Comparison of ENCODE assay signal across 8 mouse cellular contexts in the genomic region with DNA sequence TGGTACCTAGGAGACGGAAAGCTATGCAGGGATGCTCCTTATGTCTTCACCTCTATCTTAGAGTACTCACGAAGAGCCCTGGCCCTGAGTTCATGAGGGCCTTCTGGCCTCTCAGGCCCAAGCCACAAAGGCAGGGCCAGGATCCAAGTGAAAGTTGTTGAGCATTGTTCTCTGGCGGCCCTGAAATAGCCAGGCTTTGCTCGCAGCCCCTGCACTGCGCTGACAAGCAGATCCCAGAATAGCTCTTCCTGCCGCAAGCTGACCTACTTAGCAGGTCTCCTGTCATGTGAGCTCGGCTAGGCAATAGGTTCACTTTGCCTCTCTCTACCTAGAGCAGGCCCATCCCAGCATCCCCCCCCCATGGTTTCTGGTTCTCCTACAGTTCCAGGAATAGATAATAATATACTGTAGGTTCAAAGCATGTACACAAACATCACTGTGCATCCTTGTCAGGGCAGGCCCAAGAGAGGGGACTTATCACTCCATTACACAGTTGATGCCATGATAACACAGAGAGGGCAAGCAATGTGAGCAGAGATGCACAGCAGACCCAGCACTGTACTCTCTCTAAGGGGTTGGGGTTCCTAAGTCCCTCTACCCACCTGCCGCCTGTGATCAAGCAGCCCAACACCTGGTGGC. TPM values are rescaled to one million over a fixed set of nuclear protein-coding genes. Genes with fewer than 3 reads are reported as not detected.
DNase-seq lines count a peak whose midpoint lies in the region; ATAC-seq and TF ChIP-seq lines count a peak whose summit lies in the region.
"Had no signal": no experiment of that assay in that cellular context is flagged by ENCODE, and none has a peak within 500 bp of the region (broad histone marks: within the 10 kb centered on the region; RNA-seq: fewer than 3 reads in every experiment).

No protein-coding gene starts in this region.

- H3K4me3 ChIP-seq in testis, adult 2 months (ENCODE audit: control insufficient read depth, low read depth, low read length): no peak overlapping the region
- H3K4me3 ChIP-seq in cortical plate, adult 2 months (ENCODE audit: insufficient read depth, low read length): peak overlapping the region; percentile 4; the same call in 1 of the 2 replicates
- H3K4me3 ChIP-seq in heart, embryonic 16.5 days (ENCODE audit: low read length): peak overlapping the region; percentile 40
- H3K4me3 ChIP-seq: limb, embryonic 15.5 days had no signal

- TF ChIP-seq CTCF in testis, adult 2 months (IDR thresholded peaks at IDR 0.05; ENCODE audit: control insufficient read depth, insufficient read depth, insufficient replicate concordance, low read depth, low read length): no peak
- no peak for TF ChIP-seq CTCF in cortical plate, adult 2 months (IDR thresholded peaks at IDR 0.05; ENCODE audit: extremely low read depth, insufficient read depth, low read length)

- 31% methylated on average over 8 of the region's 8 CpGs for WGBS in heart, embryonic 16.5 days

- peak; percentile 78 for ATAC-seq in heart, embryonic 16.5 days (replicated peaks; ENCODE audit: extremely low read depth, insufficient read depth, low FRiP score)

- no peaks in the 10 kb centered on the region for H3K9me3 ChIP-seq in heart, embryonic 16.5 days (replicated peaks; ENCODE audit: control insufficient read depth, low read length)
- H3K9me3 ChIP-seq: limb, embryonic 15.5 days had no signal

- H3K9ac ChIP-seq in heart, embryonic 16.5 days (ENCODE audit: low read length): peak overlapping the region; percentile 73
- H3K9ac ChIP-seq: limb, embryonic 15.5 days had no signal

- H3K4me2 ChIP-seq in heart, embryonic 16.5 days (ENCODE audit: low read depth, low read length): peak overlapping the region; percentile 48
- H3K4me2 ChIP-seq: limb, embryonic 15.5 days had no signal

- no peaks in the 10 kb centered on the region for H3K27me3 ChIP-seq in testis, adult 2 months (ENCODE audit: control insufficient read depth, insufficient read depth, low read length)
- no peaks in the 10 kb centered on the region for H3K27me3 ChIP-seq in heart, embryonic 16.5 days (ENCODE audit: control insufficient read depth, insufficient read depth, low read length)
- H3K27me3 ChIP-seq: limb, embryonic 15.5 days had no signal

- H3K27ac ChIP-seq in testis, adult 2 months (ENCODE audit: control insufficient read depth, insufficient read depth, low read depth, low read length): peak overlapping the region; percentile 30
- peak overlapping the region; percentile 83 for H3K27ac ChIP-seq in cortical plate, adult 2 months (ENCODE audit: insufficient read depth, low read length)
- peak overlapping the region; percentile 98 for H3K27ac ChIP-seq in heart, embryonic 16.5 days (ENCODE audit: low read length)
- H3K27ac ChIP-seq: limb, embryonic 15.5 days had no signal

- no peak for DNase-seq in testis, postnatal 10 days (ENCODE audit: low spot score)
- peak; percentile 60 to 89 for DNase-seq in left cerebral cortex, postnatal 25 days (ENCODE audit: low spot score in 2 of 2)
- DNase-seq in ovary, postnatal 14 days (ENCODE audit: low spot score): peak; percentile 21
- no peak for DNase-seq in urinary bladder, postnatal 25 days (ENCODE audit: low spot score)

- intact Hi-C loops in left cerebral cortex, postnatal 25 days (cut with DNase I): loop anchor here (1.0 kb wide), 2 partner anchors 24 to 46 kb away; no protein-coding TSS in a partner anchor

- H3K4me1 ChIP-seq in testis, adult 2 months (ENCODE audit: control insufficient read depth, insufficient read depth, low read length): peaks cover 10% of the 10 kb centered on the region
- peaks cover 12% of the 10 kb centered on the region for H3K4me1 ChIP-seq in cortical plate, adult 2 months (ENCODE audit: control insufficient read depth, insufficient read depth, low read length)
- peaks cover 27% of the 10 kb centered on the region for H3K4me1 ChIP-seq in heart, embryonic 16.5 days (ENCODE audit: control insufficient read depth, insufficient read depth, low read length)

- no peak for TF ChIP-seq POLR2A in testis, adult 2 months (IDR thresholded peaks at IDR 0.05; ENCODE audit: control insufficient read depth, low read depth, low read length)
- TF ChIP-seq POLR2A in cortical plate, adult 2 months (IDR thresholded peaks at IDR 0.05; ENCODE audit: extremely low read depth, insufficient read depth, low read length): peak; percentile 49; the same call in 1 of the 2 replicates

- no peaks in the 10 kb centered on the region for H3K36me3 ChIP-seq in testis, adult 2 months (ENCODE audit: control insufficient read depth, insufficient read depth, low read length)
- H3K36me3 ChIP-seq in heart, embryonic 16.5 days (ENCODE audit: control insufficient read depth, insufficient read depth): no peaks in the 10 kb centered on the region
- H3K36me3 ChIP-seq: limb, embryonic 15.5 days had no signal

RNA-seq across cellular contexts. Expression of a gene that starts 25.3 kb away (rescaled TPM):
- 1.3 TPM in 1 of 2 replicates, not detected in the other for polyA plus RNA-seq in testis, adult 2 months (2012; rRNA removed)
- not detected in 2 replicates for polyA plus RNA-seq in cortical plate, adult 2 months (2012; rRNA removed)
- polyA plus RNA-seq in heart, embryonic 16.5 days (2015; fragmentation: Nextera tagmentation; extraction: Ambion mirVana): 0.42 TPM in 1 of 2 replicates, not detected in the other
- total RNA-seq in left cerebral cortex, postnatal 25 days (2021): not detected
- polyA plus RNA-seq: limb, embryonic 15.5 days had no signal

RNA-seq across cellular contexts. Expression of a gene that starts 43.7 kb away (rescaled TPM):
- polyA plus RNA-seq in testis, adult 2 months (2012; rRNA removed): 5.8 and 6.3 TPM in 2 replicates
- polyA plus RNA-seq in cortical plate, adult 2 months (2012; rRNA removed): 31.2 and 33.8 TPM in 2 replicates
- 87.7 and 98.9 TPM in 2 replicates for polyA plus RNA-seq in heart, embryonic 16.5 days (2015; fragmentation: Nextera tagmentation; extraction: Ambion mirVana)
- 10 to 100 TPM; 45.3 to 48.6 TPM for total RNA-seq in left cerebral cortex, postnatal 25 days (2021)

RNA-seq across cellular contexts. Expression of a gene that starts 52.6 kb away (rescaled TPM):
- polyA plus RNA-seq in testis, adult 2 months (2012; rRNA removed): 11.4 and 17.4 TPM in 2 replicates
- polyA plus RNA-seq in cortical plate, adult 2 months (2012; rRNA removed): 16.8 and 18.1 TPM in 2 replicates
- 24.0 and 25.0 TPM in 2 replicates for polyA plus RNA-seq in heart, embryonic 16.5 days (2015; fragmentation: Nextera tagmentation; extraction: Ambion mirVana)
- 10 to 100 TPM; 17.9 to 18.8 TPM for total RNA-seq in left cerebral cortex, postnatal 25 days (2021)

Comparison
In these comparisons a context has a peak if more than half of its experiments do, and no peak if none do; other contexts are left out.
1. H3K27ac ChIP-seq: peak in every context shown above with its lines; median percentile 98 in heart, embryonic 16.5 days; 83 in cortical plate, adult 2 months; 30 in testis, adult 2 months.
2. DNase-seq: peak in left cerebral cortex, postnatal 25 days (2 of 2) and ovary, postnatal 14 days (single experiment); none in testis, postnatal 10 days (single experiment) and urinary bladder, postnatal 25 days (single experiment).